ENCODE assay signal across 9 mouse cellular contexts in the genomic region with DNA sequence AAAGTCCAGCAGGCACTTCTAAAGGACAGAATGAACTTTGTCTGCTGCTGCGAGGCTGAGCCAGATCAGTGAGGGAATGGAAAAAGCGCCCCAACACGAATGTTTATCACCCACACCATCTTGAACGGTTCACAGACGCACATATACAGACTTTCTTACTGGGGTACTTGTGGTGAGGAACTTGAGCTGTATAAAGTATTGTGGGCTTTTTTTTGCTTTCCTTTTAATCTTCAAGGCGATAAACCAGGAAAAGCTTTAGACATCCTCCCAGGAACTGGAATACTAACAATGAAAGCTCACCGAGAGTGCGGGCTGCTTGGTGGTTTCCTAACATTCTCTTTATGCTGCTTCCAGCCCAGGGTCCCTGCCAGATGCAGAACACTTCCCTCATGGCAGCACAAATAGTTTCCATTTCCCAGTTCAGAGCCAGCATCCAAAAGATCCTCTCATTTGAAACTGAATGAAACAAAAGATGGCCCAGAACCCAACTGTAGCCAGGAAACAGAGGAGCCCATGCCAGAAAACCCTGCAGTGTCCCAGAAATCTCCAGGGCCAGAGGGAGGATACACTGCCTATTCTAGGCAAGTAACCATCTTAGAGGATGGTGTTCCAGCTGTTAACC. TPM values are rescaled to one million over a fixed set of nuclear protein-coding genes. Genes with fewer than 3 reads are reported as not detected.
DNase-seq lines count a peak whose midpoint lies in the region; ATAC-seq and TF ChIP-seq lines count a peak whose summit lies in the region.
"Had no signal": no experiment of that assay in that cellular context is flagged by ENCODE, and none has a peak within 500 bp of the region (broad histone marks: within the 10 kb centered on the region; RNA-seq: fewer than 3 reads in every experiment).

No protein-coding gene starts in this region.

- ATAC-seq in kidney, postnatal 0 days (replicated peaks; ENCODE audit: low FRiP score, low read depth): no peak
- peak; percentile 73; the same call in 1 of the 2 replicates for ATAC-seq in lung, embryonic 14.5 days (ENCODE audit: insufficient read depth)
- ATAC-seq: Patski had no signal

- no peaks in the 10 kb centered on the region for H3K27me3 ChIP-seq in kidney, postnatal 0 days (ENCODE audit: insufficient read depth, low read length)
- no peaks in the 10 kb centered on the region for H3K27me3 ChIP-seq in lung, embryonic 14.5 days (ENCODE audit: insufficient read depth, low read length)

- H3K27ac ChIP-seq in cortical plate, adult 2 months (ENCODE audit: insufficient read depth, low read length): peak overlapping the region; percentile 45; the same call in 1 of the 2 replicates
- H3K27ac ChIP-seq in kidney, postnatal 0 days: no peak overlapping the region; the same call in 1 of the 2 replicates
- peak overlapping the region; percentile 69 for H3K27ac ChIP-seq in lung, embryonic 14.5 days (ENCODE audit: low read depth)

- peaks cover 2% of the 10 kb centered on the region; the same call in 1 of the 2 replicates for H3K4me1 ChIP-seq in cortical plate, adult 2 months (ENCODE audit: control insufficient read depth, insufficient read depth, low read length)
- no peaks in the 10 kb centered on the region for H3K4me1 ChIP-seq in kidney, postnatal 0 days (replicated peaks; ENCODE audit: insufficient read depth, low read length)
- H3K4me1 ChIP-seq in lung, embryonic 14.5 days (ENCODE audit: insufficient read depth): peaks cover 5% of the 10 kb centered on the region; the same call in 1 of the 2 replicates

- 50% methylated on average over 8 of the region's 8 CpGs for WGBS in kidney, postnatal 0 days
- 24% methylated on average over 8 of the region's 8 CpGs for WGBS in lung, embryonic 14.5 days

- DNase-seq in layer of hippocampus, adult 18-20 months (ENCODE audit: low spot score in 2 of 2): peak; percentile 39 to 71
- no peak for DNase-seq in layer of hippocampus, adult 9-10 months (ENCODE audit: low spot score)
- peak; percentile 86 for DNase-seq in heart, adult 8-10 months (ENCODE audit: low spot score)
- no peak for DNase-seq in kidney, postnatal 0 days (ENCODE audit: low spot score)
- peak; percentile 61 for DNase-seq in lung, embryonic 14.5 days
- no peak for DNase-seq in embryo, embryonic 10 days (ENCODE audit: low spot score)
- no peak for DNase-seq in natural killer cell, adult 2 months (ENCODE audit: low spot score in 2 of 2)

- no peaks in the 10 kb centered on the region for H3K9me3 ChIP-seq in kidney, postnatal 0 days (replicated peaks; ENCODE audit: low read length)
- no peaks in the 10 kb centered on the region for H3K9me3 ChIP-seq in lung, embryonic 14.5 days (ENCODE audit: low read depth, low read length)

- TF ChIP-seq CTCF in cortical plate, adult 2 months (IDR thresholded peaks at IDR 0.05; ENCODE audit: extremely low read depth, insufficient read depth, low read length): no peak
- TF ChIP-seq CTCF in kidney, postnatal 0 days (IDR thresholded peaks at IDR 0.05; ENCODE audit: low read depth): no peak
- no peak for TF ChIP-seq CTCF in lung, embryonic 14.5 days (IDR thresholded peaks at IDR 0.05; ENCODE audit: low read depth)

- no peak overlapping the region for H3K9ac ChIP-seq in kidney, postnatal 0 days (ENCODE audit: low read depth, low read length)
- H3K9ac ChIP-seq in lung, embryonic 14.5 days: no peak overlapping the region

- H3K4me2 ChIP-seq in kidney, postnatal 0 days (ENCODE audit: low read length): 0 out of 2 replicates have a peak overlapping the region, but pooled peaks have one; percentile 2
- H3K4me2 ChIP-seq in lung, embryonic 14.5 days: peak overlapping the region; percentile 40

- H3K36me3 ChIP-seq in kidney, postnatal 0 days (ENCODE audit: insufficient read depth, low read length): no peaks in the 10 kb centered on the region
- H3K36me3 ChIP-seq in lung, embryonic 14.5 days (ENCODE audit: insufficient read depth): no peaks in the 10 kb centered on the region

- no peak for TF ChIP-seq POLR2A in cortical plate, adult 2 months (IDR thresholded peaks at IDR 0.05; ENCODE audit: extremely low read depth, insufficient read depth, low read length)

- H3K4me3 ChIP-seq in cortical plate, adult 2 months (ENCODE audit: insufficient read depth, low read length): no peak overlapping the region
- H3K4me3 ChIP-seq in kidney, postnatal 0 days (replicated peaks; ENCODE audit: low read depth, low read length): no peak overlapping the region
- no peak overlapping the region for H3K4me3 ChIP-seq in lung, embryonic 14.5 days (ENCODE audit: low read depth, low read length)

RNA-seq across cellular contexts. Expression of gene Plekhg1, which starts 43.3 kb away (rescaled TPM):
- 10 to 100 TPM; 12.1 to 15.7 TPM for total RNA-seq in layer of hippocampus, adult 18-20 months (2021)
- polyA plus RNA-seq in cortical plate, adult 2 months (2012; rRNA removed): 7.1 and 7.3 TPM in 2 replicates
- 1 to 10 TPM; 5.9 to 8.6 (median 7.2) TPM for total RNA-seq in heart, adult 8-10 months (2022)
- 7.9 and 8.9 TPM in 2 replicates for polyA plus RNA-seq in kidney, postnatal 0 days (2015; fragmentation: Nextera tagmentation; extraction: Ambion mirVana)
- polyA plus RNA-seq in lung, embryonic 14.5 days (2014; fragmentation: Nextera tagmentation; extraction: Ambion mirVana): 12.4 and 12.8 TPM in 2 replicates

Comparison
In these comparisons a context has a peak if more than half of its experiments do, and no peak if none do; other contexts are left out.
1. DNase-seq: peak in layer of hippocampus, adult 18-20 months (2 of 2), heart, adult 8-10 months (single experiment) and lung, embryonic 14.5 days (single experiment); none in layer of hippocampus, adult 9-10 months (single experiment), kidney, postnatal 0 days (single experiment), embryo, embryonic 10 days (single experiment) and natural killer cell, adult 2 months (0 of 2).